Mouse (Mus musculus): ENCODE measurements at regions not wholly inside any gene's neighbourhood (a gene's known extent, or its start where the extent isn't known, plus 50 kb on each side); places are given as distances from the start of the nearest gene placed in this dataset.

DNA sequence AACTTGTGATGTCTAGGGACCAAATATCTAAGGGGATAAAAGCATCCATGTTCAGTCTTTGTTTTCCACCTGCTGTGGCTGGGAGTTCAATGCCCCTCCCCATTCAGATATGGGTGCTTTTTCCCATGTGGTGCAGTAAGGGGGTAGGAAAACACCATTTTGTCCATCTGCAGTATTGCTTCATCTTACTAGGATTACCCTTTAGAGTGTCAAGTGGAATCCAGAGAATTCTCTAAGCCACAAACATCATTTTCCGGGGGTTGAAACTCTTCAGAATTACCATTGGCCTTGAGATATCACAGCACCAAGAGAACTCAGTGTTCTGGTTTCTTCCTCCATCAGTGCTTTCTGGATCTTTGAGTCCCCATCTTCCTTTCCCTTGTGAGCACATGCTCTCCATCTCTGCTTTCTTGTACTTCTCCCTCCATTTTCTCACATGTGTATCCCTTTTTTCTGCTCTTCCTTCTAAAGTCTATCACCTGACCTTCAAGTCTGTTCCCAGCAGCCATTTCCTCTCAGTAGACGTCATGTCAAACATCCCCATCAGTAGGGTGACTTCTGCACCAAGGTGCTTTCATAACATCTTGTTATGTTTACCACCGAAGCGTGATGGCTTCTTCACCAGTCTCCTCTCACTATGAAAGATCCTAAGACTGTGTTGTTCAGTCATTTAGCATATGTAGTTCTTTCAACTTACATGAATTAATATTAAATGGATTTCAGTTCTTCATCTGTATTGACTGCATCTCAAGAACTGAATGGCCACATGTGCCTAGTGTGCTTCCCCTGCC, 431.6 kb upstream of the Ubash3b start:
- Histone ChIP-seq H3K27ac (ENCODE audit: control insufficient read depth, insufficient read depth, low read length) (no peak overlapping the region), H3K27me3 (ENCODE audit: control insufficient read depth, insufficient read depth, low read length) (no peaks in the 10 kb centered on the region), H3K36me3 (ENCODE audit: control insufficient read depth, insufficient read depth, low read length) (no peaks in the 10 kb centered on the region), H3K4me1 (replicated peaks; ENCODE audit: control insufficient read depth, insufficient read depth, low read length) (no peaks in the 10 kb centered on the region), H3K4me3 (ENCODE audit: control insufficient read depth, insufficient read depth, low read length) (no peak overlapping the region)
- TF ChIP-seq CTCF (IDR thresholded peaks at IDR 0.05; ENCODE audit: borderline replicate concordance, control insufficient read depth, extremely low read depth, insufficient read depth, low read length, poor library complexity) (no peak), POLR2A (IDR thresholded peaks at IDR 0.05; ENCODE audit: control insufficient read depth, extremely low read depth, insufficient read depth, low read length, poor library complexity) (no peak)
- 91% methylated on average over 4 of the region's 4 CpGs for WGBS
- no peak for DNase-seq

DNA sequence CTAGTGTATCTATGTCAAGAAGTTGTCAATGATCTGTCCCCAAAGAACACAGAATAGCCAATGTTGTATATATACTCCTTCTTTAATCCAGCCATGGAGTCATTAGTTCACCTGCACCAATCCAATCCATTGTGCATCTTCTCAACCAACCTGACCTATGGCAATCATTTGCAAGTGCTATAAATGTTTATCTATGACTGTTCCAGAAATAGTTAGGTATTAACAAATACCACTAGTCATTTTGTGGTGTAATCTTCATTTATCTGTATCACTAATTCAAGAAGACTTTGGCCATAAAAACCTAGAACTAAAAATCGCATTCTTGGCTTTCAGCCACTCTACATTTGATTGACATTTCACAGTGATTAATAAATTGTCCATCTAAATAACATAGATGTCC, 430.6 kb upstream of the Ubash3b start:
- TF ChIP-seq CTCF (IDR thresholded peaks at IDR 0.05; ENCODE audit: borderline replicate concordance, control insufficient read depth, extremely low read depth, insufficient read depth, low read length, poor library complexity) (no peak), POLR2A (IDR thresholded peaks at IDR 0.05; ENCODE audit: control insufficient read depth, extremely low read depth, insufficient read depth, low read length, poor library complexity) (no peak)

DNA sequence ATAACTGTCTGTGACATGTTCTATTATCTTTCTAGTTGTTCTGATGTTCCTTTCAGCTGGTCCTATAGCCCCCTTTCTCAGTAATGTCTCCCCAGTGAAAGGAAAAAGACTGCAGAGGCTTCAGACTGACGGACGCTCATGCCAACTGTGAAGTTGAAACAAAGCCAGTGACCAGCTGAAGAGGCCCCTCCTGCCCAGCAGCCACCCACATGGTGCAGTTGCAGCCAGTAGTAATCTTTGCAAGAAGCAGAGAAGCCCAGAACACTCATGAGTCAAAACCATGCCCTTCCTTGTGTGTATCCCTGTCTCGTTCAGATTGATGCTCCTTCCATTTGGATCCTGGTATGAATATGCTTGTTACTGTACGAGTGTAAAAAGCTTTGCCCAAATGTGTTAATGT, 428.7 kb upstream of the Ubash3b start:
- Histone ChIP-seq H3K4me1 (replicated peaks; ENCODE audit: control insufficient read depth, insufficient read depth, low read length) (no peaks in the 10 kb centered on the region), H3K27me3 (ENCODE audit: control insufficient read depth, insufficient read depth, low read length) (no peaks in the 10 kb centered on the region), H3K36me3 (ENCODE audit: control insufficient read depth, insufficient read depth, low read length) (no peaks in the 10 kb centered on the region), H3K27ac (ENCODE audit: control insufficient read depth, insufficient read depth, low read length) (no peak overlapping the region), H3K4me3 (ENCODE audit: control insufficient read depth, insufficient read depth, low read length) (no peak overlapping the region)
- 88% methylated on average over 4 of the region's 4 CpGs for WGBS
- TF ChIP-seq POLR2A (IDR thresholded peaks at IDR 0.05; ENCODE audit: control insufficient read depth, extremely low read depth, insufficient read depth, low read length, poor library complexity) (no peak), CTCF (IDR thresholded peaks at IDR 0.05; ENCODE audit: borderline replicate concordance, control insufficient read depth, extremely low read depth, insufficient read depth, low read length, poor library complexity) (no peak)
- no peak for DNase-seq

More for the DNA sequence above, 430.6 kb upstream of the Ubash3b start:
- Histone ChIP-seq H3K27ac (ENCODE audit: control insufficient read depth, insufficient read depth, low read length) (no peak overlapping the region), H3K27me3 (ENCODE audit: control insufficient read depth, insufficient read depth, low read length) (no peaks in the 10 kb centered on the region), H3K4me3 (ENCODE audit: control insufficient read depth, insufficient read depth, low read length) (no peak overlapping the region), H3K4me1 (replicated peaks; ENCODE audit: control insufficient read depth, insufficient read depth, low read length) (no peaks in the 10 kb centered on the region), H3K36me3 (ENCODE audit: control insufficient read depth, insufficient read depth, low read length) (no peaks in the 10 kb centered on the region)
- 93% methylated on average over 1 of the region's 1 CpGs for WGBS
- DNase-seq: no peak

DNA sequence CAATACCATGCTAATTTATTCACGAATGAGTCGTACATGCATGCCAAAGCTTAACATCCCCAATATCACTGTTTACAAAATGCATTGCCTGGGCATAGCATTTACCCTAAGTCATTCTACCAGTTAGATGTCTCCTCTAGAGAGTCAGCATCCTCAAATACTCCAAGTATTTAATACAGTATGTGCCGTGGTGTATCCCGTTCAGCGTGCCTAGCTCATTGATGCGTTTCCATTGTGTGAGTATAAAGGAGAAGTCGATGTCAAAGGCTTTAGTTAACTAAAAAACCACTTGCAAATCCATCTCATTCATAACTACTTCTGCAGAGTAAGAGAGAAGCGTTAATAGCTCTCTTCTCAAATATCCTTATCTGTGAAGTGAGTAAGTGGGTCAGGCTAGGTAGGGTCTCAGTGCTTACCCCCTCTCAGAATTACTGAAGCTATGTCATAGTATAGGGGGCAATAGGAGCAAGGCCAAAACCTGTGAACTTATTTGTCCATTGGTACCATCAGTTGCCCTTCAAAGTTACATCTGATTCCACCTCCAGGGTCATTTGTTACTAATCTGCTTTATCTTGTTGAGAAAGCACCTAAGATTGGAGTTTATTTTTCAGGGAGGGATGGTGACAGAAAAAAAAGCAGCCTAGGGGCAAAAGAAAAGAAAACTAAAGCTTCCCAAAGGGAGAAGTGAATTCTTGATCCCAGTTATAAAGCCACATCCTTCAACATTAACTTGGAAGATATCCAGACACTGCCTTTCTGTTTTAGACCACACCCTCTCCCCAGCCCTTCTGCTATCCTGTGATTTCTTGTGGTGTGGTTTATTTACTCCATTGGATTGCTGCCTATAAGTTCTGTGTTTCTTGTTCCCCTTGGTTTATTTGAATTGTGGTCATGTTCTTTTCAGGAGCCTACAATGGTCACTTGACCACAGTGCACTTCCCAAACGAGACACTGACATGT, 427.2 kb upstream of the Ubash3b start:
- WGBS: 85% methylated on average over 9 of the region's 9 CpGs
- Histone ChIP-seq H3K27me3 (ENCODE audit: control insufficient read depth, insufficient read depth, low read length) (no peaks in the 10 kb centered on the region), H3K4me3 (ENCODE audit: control insufficient read depth, insufficient read depth, low read length) (no peak overlapping the region), H3K36me3 (ENCODE audit: control insufficient read depth, insufficient read depth, low read length) (no peaks in the 10 kb centered on the region), H3K27ac (ENCODE audit: control insufficient read depth, insufficient read depth, low read length) (no peak overlapping the region), H3K4me1 (replicated peaks; ENCODE audit: control insufficient read depth, insufficient read depth, low read length) (no peaks in the 10 kb centered on the region)
- DNase-seq: no peak
- no peak for TF ChIP-seq CTCF (IDR thresholded peaks at IDR 0.05; ENCODE audit: borderline replicate concordance, control insufficient read depth, extremely low read depth, insufficient read depth, low read length, poor library complexity)
- TF ChIP-seq POLR2A (IDR thresholded peaks at IDR 0.05; ENCODE audit: control insufficient read depth, extremely low read depth, insufficient read depth, low read length, poor library complexity): no peak

DNA sequence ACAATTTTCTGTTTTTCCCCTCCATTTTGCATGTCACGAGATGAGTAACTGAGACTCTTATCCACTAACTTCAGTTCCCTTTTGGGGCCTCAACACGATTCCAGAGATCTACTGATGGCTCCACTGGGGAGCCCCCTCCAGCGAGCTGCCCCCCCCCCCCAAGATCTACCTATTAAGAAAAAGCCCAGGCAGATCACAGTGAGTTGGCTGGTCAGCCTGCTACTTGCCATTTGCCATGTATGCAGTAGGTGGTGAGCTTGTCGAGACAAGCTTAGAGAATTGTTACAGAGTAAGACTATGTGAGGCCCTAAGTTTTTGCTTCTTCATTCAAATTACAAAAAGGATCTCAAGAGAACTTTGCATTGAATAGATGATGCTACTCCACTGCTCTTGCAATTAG, 426.3 kb upstream of the Ubash3b start:
- Histone ChIP-seq H3K27ac (ENCODE audit: control insufficient read depth, insufficient read depth, low read length) (no peak overlapping the region), H3K36me3 (ENCODE audit: control insufficient read depth, insufficient read depth, low read length) (no peaks in the 10 kb centered on the region), H3K4me1 (replicated peaks; ENCODE audit: control insufficient read depth, insufficient read depth, low read length) (no peaks in the 10 kb centered on the region), H3K4me3 (ENCODE audit: control insufficient read depth, insufficient read depth, low read length) (no peak overlapping the region), H3K27me3 (ENCODE audit: control insufficient read depth, insufficient read depth, low read length) (no peaks in the 10 kb centered on the region)
- whole genome bisulfite sequencing: 64% methylated on average over 4 of the region's 4 CpGs
- no peak for TF ChIP-seq CTCF (IDR thresholded peaks at IDR 0.05; ENCODE audit: borderline replicate concordance, control insufficient read depth, extremely low read depth, insufficient read depth, low read length, poor library complexity)
- no peak for DNase-seq

DNA sequence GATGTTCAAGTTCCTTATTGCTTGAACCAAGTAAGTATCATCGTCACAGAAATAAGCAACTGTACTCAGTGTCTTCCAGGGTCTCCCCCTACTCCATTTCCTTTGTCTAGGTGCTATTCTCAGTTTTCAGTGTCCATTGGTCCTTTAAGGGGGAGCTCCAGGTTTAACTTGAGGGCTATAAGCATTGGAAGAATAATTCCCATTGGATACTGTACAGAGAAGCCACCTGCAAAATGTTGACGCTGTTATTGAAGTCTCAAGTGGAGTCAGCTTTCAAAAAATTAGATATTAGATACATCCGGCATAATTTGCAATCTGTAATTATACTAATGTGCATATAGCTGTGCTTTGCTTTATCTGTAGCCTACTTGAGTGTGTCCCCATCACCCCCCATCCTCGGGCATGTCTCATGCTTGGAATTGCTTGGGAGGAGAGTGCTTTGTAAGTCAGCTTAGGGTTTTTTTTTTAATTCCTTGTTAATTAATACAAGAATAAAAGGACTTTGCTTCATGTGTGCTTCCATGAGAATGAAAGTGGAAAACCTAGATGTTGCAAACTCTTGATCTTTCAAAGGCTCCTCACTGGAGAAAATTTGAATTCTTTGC, 425.6 kb upstream of the Ubash3b start:
- Histone ChIP-seq H3K36me3 (ENCODE audit: control insufficient read depth, insufficient read depth, low read length) (no peaks in the 10 kb centered on the region), H3K27me3 (ENCODE audit: control insufficient read depth, insufficient read depth, low read length) (no peaks in the 10 kb centered on the region), H3K27ac (ENCODE audit: control insufficient read depth, insufficient read depth, low read length) (no peak overlapping the region), H3K4me1 (replicated peaks; ENCODE audit: control insufficient read depth, insufficient read depth, low read length) (no peaks in the 10 kb centered on the region), H3K4me3 (ENCODE audit: control insufficient read depth, insufficient read depth, low read length) (no peak overlapping the region)
- TF ChIP-seq POLR2A (IDR thresholded peaks at IDR 0.05; ENCODE audit: control insufficient read depth, extremely low read depth, insufficient read depth, low read length, poor library complexity) (no peak), CTCF (IDR thresholded peaks at IDR 0.05; ENCODE audit: borderline replicate concordance, control insufficient read depth, extremely low read depth, insufficient read depth, low read length, poor library complexity) (no peak)
- DNase-seq: no peak
- 86% methylated on average over 4 of the region's 4 CpGs for WGBS
